Mouse (Mus musculus) cerebellum, adult 2 months (tissue): ENCODE data around the gene Ffar4.

Experiments used
- CTCF ChIP-seq: fragments of 200-500 bp; IDR thresholded peaks from 2 replicates; pipeline ENCODE4 v1.5.1; 2011; ENCODE audit warnings: low read depth, mild to moderate bottlenecking, control low read depth, low read length, moderate library complexity, borderline replicate concordance; ENCODE audit not compliant: insufficient read depth
- POLR2A ChIP-seq: fragments of 200-500 bp; IDR thresholded peaks from 2 replicates; pipeline ENCODE4 v1.6.1; 2011; ENCODE audit warnings: low read length, control low read depth, borderline replicate concordance; ENCODE audit not compliant: insufficient read depth

- no peak for TF ChIP-seq CTCF
- TF ChIP-seq POLR2A, result no peak
Observed at GRCm38 (mm10) chr19:38132481-38132880, 35.6 kb downstream of the Ffar4 start, which contains the start of gene Pde6c.
